Mouse (Mus musculus): ENCODE data around the gene Cachd1.

Gene Cachd1

DNA sequence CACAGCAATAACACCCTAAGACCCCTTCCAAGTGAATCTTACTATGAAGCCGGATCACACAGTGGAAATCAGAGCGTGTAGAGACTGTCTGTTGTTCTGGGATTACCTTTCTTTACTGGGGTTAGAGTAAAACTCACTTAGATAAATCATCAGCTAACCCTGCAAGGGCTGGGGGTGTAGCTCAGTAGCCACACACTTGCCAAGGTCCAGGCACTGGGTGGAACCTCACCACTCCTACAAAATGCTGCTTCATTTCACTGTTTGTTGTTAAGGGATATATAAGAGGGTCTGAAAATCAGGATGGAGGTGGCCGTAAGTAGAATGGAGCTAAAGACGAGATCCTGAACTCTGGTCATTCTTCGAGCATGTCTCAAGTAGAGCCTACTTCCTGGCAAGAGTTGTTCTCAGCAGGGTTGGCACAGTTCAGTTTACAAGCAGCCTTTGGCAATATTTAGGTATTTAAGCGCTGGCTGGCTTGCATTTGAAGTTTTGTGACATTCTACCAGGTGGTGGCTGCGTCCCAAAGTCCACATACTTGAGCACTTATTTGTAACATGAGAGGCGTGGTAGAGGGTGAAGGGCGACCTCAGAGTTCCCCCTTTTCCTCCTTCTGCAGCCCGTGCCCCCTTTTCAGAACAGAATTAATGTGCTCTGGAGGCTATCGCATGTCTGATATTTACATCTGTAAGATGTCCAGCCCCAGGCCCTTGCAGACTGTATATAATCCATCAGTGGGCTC is 146.5 kb downstream of the Cachd1 start:
- no peak for DNase-seq (ENCODE audit: low spot score)

DNA sequence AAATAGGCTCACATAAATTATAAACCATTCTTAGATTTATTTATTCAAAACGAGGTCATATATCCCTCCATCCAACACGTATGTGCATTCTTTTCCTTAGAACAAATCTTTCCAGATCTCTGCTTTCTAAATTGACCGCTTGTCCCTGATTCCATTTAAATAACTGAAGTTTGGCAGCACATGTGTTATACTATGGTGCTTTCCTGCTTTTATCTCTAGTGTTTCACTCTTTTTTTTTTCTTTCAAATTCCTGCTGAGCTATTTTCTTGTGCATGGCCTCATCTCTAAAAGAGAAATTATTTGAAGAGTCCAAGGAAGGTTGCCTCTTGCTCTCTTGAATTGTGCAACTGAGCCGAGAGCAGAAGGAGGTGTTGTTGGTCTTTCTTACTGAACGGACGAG is 147.1 kb downstream of the Cachd1 start:
- DNase-seq (ENCODE audit: low spot score), result no peak

DNA sequence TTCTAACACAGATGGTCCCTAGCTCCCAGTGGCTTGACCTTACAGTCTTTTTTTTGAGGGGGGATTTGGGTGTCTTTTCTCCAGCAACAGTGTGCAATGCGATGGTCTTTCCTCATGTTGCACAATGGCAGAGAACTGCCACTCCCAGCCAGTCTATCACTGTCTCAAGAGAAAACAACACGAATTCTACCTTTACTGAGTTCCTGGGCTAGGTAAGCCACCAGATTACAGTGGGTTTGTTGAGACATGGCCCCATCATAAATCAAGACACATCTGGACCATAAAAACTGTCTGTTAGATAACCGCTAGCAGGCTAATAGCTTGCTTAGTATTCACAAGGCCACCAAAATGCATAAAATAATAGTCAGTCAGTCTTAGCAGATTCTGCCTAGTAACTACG is 147.8 kb downstream of the Cachd1 start:
- no peak for DNase-seq (ENCODE audit: low spot score)

DNA sequence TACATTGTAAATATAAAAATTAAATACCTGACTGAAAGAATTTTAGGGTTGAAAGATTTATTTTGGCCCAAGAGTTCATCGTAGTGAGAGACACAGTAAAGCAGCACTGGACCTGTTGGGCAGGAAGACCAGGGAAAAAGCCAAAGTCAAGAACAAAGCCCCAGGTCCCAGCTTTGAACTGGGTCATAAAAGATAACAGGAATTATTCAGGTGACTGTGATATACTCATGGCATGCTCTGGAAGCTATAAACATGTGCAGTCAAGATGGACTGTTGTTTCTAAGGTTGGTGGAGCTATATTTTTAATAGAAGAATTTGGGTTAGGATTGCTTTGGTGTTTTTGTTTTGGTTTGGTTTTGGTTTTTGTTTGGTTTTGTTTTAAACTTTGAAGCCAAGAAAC is 148.7 kb downstream of the Cachd1 start:
- no peak for DNase-seq (ENCODE audit: low spot score)

DNA sequence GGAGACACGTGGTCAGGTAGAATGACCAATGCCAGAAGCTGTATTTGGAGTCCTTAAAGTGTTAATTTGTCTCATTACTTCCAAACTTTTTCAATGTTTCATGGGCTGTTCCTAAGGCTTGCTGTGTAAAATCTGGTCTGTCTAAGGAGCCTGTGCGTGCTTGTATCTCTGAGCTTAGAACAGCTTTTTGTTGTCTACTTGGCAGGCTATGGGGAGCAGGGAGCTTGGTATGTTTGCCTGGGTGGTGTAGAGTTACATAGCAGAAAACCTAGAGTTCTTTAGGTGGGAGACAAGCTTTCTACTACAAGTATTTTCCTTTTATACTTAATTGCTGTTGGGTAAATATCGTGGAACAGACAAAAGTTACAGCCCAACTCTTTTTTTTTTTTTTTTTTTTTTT is 150.1 kb downstream of the Cachd1 start:
- no peak for DNase-seq (ENCODE audit: low spot score)

DNA sequence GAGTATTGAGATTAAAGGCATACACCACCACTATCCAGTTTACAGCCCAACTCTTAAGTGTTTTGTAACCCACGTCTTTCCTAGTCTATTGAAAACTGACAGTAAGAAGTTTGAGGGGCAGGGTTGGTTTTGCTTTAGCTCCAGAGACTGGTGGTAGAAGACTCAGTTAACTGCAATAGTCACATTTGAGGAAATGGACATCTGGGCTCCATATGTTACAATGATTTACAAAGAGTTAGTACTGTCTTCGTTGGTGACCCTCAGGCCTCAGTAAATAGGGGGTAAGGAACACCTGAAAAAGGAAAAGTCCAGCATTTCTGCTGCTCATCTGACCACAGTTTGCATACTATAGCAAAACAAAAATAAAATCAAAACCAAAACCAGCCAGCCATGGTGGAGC is 150.6 kb downstream of the Cachd1 start:
- no peak for DNase-seq (ENCODE audit: low spot score)

DNA sequence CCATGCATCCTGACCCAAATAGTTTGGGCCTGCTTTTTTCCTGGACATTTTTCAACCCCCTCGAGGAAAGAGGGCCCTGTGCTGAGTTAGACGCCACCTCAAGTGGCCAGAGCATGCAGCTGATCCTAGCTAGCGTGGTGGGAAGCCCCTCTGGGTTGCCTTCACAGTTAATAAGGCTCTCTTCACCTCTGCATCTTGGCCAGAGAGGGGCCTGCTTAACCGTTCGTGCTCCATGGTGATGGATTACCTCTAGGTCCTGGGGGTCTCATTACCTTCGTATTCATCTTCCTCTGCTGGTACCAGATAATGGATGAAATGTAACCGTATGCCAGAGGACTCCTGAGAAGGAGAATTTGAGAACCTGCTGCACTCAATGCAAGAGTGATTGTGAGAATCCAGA is 167.2 kb downstream of the Cachd1 start:
- DNase-seq (ENCODE audit: low spot score), result no peak

DNA sequence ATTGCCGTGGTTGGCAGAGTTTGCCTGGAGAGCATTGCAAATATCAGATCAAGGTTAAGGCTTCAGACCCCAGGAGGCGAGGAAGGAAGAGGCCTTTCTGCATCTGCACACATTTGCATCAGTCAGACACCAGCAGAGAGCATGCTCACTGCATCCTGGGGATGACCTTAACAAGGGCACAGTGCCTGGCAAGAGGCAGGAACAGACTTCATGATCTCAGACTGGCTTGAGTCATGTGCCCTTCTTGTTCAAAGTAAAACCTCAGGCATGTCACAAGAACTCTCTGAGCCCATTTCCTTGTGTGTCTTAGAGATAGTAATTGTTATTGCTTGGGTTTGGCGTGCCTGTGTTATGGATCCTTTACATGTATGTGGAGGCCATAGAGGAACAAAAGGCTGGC is 167.8 kb downstream of the Cachd1 start:
- no peak for DNase-seq (ENCODE audit: low spot score)

DNA sequence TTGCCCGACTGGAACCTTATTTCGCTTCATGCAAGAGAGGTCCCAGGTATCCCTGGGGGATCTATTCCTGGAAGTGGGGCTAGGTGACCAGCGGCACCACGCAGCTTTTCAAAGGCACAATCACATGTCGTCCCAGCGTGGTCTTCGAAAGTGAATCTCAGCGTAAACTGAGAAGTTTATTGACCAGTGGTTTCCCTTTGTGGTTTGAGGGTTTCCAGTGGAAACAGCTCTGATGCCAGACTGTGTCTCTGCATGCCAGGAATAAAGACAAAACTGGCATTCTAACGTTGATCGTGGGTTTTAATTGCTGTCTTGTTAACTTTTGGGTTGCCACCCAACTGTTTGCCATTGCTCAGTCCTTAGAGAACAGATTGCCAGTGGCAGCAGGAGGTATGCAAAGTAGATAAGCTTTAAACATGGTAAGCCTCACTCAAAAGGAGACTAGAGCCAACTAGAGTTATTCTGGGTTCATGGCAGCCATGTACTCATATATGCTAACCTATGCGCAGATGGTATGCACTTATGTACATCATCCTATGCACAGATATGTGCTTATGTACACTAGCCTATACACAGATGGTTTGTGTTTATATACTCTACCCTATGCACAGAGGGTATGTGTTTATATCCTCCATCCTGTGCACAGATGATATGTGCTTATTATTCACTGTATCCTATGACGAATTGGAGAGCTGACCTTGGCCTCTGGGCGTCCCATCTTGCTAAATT is 168.9 kb downstream of the Cachd1 start:
- DNase-seq (ENCODE audit: low spot score), result no peak

DNA sequence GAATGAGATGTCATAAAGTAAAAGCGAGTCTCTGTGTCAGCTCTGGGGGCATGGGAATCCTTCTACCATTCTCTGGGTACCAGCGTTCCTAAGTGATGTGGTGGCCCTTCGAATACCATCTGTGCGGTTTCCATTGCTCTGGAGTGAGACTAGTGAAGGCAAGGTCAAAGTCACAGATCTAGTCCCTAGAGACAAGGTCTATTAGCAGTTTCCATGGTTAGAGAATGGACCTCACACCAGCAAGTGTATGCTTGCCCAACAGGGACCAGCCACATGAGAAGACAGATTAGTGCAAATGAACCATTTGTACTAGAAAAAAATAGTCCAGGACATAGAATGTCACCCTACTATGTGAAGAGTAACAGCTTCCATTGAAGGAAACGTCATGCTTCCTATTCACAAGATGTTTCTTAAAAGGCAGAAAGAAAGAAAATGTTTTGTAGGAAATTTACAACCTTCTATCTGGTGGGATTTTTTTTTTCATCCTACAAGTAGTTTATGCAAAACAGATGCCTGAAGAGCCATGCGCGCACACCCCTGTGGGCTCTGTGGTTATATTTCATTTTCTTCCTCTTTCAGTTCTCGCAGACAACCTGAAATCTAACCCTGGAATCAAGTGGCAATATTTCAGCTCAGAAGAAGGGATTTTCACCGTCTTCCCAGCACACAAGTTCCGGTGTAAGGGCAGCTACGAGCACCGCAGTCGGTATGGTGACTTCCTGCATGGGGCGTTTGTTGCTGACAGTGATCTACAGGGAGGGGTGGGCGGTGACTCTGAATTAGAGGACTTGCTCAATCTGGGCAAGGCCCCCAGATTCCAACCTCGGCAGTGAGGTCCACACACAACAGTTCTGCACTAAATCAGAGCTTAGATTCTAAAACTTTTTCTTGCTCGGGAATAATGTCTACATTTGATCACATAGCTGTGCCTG is 172.3 kb downstream of the Cachd1 start:
- no peak for DNase-seq (ENCODE audit: low spot score)

DNA sequence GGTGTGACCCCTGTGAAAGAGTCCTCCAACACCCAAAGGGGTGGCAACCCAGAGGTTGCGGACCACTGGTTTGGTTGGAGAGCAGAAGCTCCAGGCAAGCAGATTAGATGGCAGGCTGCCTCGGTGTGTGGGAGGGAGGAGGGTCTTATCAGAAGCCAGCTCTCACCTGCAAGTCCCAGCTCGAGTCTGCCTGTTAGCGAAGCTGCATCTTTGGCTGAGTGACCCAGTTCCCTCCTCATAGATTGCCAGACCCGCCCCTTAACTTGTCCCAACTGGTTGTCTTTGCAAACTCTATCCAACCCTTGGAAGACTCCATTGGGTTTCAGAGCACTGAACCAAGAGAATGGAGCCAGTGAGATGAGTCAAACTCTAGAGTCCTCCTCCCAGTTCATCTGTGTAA is 173.8 kb downstream of the Cachd1 start:
- no peak for DNase-seq (ENCODE audit: low spot score)

DNA sequence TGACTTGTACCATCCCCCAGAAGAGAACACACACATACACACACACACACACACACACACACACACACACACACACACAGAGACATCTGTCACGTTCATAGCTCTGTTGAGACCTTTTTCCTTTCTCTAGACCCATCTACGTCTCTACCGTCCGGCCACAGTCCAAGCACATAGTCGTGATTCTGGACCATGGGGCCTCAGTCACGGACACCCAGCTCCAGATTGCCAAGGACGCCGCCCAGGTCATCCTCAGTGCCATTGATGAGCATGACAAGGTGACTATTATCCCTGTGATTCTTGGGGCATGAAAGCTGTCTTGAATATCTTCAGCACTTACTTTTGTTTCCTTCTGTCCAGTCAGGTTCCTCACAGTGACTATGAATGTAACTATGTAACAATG is 175.4 kb downstream of the Cachd1 start:
- no peak for DNase-seq (ENCODE audit: low spot score)

DNA sequence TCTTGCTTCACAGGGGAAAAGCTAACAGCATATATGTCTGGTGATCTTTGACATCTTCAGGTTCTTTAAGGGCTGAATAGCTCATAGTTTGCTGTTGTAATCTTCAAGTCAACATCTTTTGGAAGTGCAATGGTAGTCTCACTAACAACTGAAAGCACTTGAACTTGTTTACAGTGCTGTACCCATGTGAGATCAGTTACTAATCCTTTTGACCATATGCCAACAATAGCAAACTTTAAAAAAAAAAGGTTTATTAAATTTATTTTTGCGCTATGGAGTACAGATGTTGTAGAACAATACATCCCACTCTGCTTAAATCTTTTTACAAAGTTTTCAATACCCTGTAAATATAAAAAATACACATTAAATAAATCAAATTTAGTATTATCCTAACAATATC is 186.9 kb downstream of the Cachd1 start:
- no peak for DNase-seq (ENCODE audit: low spot score)

DNA sequence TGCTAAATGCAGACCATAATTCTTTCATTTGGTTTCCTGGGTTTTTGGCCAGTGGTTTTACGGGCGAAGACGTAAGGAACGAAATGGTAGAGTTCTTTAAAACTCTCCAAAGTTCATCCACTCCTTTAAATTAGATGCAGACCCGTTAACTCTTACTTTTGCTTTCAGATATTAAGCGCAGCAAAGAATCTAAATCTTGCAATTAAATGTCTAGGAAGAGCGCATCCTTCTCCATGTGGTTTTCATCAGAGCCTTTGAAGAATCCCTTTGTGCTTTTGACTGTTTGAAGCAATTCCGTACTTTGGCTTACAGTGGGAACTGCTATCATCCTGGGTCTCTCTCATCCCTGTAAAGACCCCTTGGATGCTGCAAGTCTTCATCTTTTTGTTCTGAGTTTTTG is 187.3 kb downstream of the Cachd1 start:
- DNase-seq (ENCODE audit: low spot score), result no peak

DNA sequence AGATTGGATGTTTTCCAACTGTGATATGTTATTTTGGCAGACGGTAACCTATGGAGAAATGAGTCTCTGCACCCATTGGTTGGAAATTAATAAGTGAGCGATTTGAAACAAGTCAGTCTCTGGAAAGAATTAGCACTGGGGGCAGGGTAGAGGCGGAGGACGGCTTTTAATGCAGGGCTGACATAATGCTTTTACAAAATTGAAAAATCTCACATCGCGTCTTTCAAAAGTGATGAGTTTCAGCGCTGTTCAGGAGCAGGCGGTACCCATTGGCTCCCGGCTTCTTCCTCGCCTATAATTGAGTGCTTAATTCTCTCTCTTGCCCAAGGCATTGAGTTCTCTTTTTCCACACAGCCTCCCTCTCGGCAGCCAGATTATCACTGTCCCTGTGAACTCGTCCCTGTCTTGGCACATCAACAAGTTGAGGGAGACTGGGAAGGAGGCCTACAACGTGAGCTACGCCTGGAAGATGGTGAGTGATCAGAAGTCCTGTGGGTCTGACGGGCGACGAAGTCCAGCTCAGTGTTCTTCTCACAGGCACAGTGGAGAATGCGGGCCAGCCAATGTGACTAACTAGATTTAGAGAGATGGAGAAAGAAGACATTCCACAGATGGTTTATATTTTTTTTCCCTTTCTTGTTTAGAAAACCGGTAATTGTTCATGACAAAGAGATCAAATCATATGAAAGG is 191.4 kb downstream of the Cachd1 start:
- DNase-seq (ENCODE audit: low spot score), result no peak

DNA sequence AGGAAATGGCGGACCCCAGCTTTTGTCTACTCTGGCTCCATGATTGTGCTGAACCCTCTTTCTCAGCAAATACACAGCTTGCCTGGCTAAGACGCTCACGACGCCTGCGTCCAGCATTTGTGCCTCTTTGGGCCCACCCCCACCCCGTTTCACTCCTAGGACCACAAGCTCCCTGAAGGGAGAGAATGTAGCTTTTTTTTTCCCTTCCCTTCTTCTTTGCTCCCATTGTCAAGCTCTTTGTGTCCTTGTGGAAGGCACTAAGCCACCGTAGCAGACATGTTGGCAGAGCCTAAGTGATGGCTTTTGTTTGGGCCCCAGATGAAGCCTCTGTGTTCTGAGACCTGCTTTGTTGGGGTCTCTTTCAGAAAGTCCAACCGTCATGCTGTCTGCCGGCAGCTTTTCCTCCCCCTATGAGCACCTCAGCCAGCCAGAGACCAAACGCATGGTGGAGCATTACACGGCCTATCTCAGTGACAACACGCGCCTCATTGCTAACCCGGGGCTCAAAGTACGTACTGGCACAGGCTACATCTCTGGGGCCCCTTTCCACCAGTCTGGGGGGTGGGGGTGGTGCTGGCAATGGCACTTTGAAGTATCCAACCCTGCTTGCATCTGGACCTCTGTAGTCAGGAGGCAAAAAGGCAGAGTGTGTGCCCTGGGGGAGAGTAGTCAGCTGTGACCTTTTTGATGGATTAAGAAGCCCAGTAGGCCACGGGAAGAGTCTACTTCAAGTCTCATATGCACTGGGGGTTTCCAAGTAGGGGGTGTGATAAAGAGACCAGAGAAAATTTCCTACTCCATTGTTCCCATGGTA is 197.4 kb downstream of the Cachd1 start:
- no peak for DNase-seq (ENCODE audit: low spot score)

DNA sequence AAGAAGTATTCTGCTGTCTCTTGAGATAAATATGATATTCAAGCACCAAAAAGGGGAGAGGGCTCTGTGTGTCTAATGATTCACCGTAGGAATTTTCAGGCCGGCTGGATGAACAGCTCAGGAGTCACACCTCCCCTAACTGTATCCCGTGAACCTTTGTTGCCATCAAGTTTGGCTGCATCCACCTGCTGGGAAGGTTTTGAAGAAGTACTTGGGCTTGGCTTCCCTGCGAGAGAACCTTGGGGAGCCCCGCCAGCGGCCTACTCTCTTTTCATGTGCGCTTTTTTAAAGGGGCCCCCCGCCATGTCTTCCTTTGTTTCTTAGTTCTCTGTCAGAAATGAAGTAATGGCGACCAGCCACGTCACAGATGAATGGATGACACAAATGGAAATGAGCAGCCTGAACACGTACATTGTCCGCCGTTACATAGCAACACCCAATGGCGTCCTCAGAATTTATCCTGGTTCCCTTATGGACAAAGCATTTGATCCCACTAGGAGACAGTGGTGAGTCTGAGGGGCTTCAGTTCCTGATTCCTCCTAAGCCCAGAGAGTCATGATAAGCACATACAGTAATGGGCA is 198.1 kb downstream of the Cachd1 start:
- no peak for DNase-seq (ENCODE audit: low spot score)

DNA sequence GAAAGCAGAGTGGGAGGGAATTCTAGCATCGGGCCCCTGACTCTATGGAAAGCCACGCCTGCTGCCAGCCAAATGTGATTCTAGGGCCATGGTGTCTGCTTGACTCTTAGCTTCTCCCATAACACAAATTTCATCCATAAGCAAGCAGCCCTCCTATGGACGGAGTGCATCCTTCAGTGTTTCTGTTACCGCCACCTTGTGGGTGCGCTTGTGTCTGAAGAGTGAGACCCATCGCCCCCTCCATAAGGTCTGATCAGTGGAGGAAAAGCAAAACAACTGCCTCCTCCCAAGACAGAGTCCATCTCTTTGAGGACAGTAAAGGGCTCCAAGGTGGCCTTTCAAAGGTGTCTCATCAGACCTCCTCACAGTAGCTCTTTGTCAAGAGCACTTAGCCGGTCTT is 201.0 kb downstream of the Cachd1 start:
- DNase-seq (ENCODE audit: low spot score), result no peak

DNA sequence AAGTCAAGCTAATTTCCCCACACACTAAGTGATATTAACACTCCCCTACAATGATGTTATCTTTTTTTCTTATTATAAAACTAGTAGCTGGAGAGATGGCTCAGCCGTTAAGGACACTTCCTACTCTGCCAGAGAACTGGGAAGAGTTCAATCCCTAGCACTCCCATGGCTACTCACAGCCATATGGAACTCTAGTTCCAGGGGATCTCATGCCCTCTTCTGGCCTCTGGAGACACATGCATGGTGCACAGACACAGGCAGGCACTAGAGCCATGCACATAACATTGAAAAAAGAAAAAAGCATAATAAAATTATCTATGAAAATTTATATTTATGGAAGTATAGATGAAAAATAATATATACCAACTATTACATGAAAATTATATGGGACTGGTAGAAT is 210.7 kb downstream of the Cachd1 start:
- DNase-seq (ENCODE audit: low spot score), result no peak

DNA sequence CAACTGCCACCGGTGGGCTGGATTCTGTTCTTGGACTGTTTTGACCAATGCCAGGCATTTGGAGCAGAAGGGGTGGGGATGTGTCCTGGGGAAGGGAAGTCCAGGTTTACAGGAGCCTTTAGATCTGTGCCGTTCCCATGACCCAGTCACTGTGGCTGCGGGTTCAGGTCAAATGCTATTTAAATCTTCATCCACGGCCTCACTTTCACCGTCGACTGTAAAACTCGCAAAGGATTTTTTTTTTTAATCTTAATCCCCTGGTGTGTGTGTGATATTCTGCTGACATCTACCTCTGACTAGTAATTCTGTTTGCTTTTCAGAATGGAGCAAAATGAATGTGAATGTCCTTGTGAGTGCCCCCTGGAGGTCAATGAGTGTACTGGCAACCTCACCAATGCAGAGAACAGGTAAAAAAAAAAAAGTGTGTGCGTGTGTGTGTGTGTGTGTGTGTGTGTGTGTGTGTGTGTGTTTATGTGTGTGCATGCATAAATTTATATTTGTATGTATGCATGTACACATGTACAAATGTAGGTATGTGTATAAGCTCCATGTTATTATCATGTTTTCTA is 211.8 kb downstream of the Cachd1 start:
- DNase-seq (ENCODE audit: low spot score), result no peak

DNA sequence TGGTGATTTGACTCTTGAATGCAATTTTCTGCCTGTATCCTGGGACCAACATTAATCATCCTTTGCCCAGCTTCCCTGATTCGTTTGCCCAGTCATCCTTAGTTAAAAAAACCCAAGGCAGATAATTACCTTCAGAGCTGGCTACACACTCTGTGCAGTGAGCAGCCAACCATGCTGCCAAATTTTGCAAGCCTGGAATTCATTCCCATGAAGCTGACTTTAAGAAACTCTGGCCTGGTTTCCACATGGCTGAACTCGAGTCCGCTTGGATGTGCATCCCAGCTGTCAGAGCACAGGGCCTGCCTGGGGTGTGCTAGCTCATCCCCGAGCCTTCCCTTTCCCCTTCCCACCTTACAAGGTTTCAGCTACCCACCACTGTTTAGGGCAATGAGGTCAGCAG is 214.5 kb downstream of the Cachd1 start:
- DNase-seq (ENCODE audit: low spot score), result no peak

Measured in testis, postnatal 10 days (tissue).